Mouse (Mus musculus) forebrain, embryonic 12.5 days (tissue): Measurements from ENCODE around the gene Noa1. TPM values are rescaled to one million over a fixed set of nuclear protein-coding genes. Genes with fewer than 3 reads are reported as not detected.
A peak's percentile ranks its signal among the peaks of the same experiment; 100 is the strongest.

Experiments used
- ATAC-seq: fragments of 200-750 bp; cut with Nextera tagmentation; 2 replicates; pipeline ENCODE4 v1.8.0; 2017; ENCODE audit warnings: moderate TSS enrichment; ENCODE audit not compliant: low FRiP score
- H3K27ac ChIP-seq: fragments of 300-500 bp; sonication (generic); 2 replicates; pipeline ENCODE4 v1.5.1; 2016; ENCODE audit warnings: mild to moderate bottlenecking
- H3K27me3 ChIP-seq: fragments of 300-500 bp; sonication (generic); 2 replicates; pipeline ENCODE4 v1.6.1; 2016; ENCODE audit warnings: mild to moderate bottlenecking
- H3K36me3 ChIP-seq: fragments of 300-500 bp; sonication (generic); replicated peaks from 2 replicates; pipeline ENCODE4 v1.6.1; 2016; ENCODE audit warnings: mild to moderate bottlenecking
- H3K4me1 ChIP-seq: fragments of 300-500 bp; sonication (generic); 2 replicates; pipeline ENCODE4 v1.6.1; 2016
- H3K4me2 ChIP-seq: fragments of 300-500 bp; sonication (generic); 2 replicates; pipeline ENCODE4 v1.6.1; 2016; ENCODE audit warnings: mild to moderate bottlenecking, moderate library complexity
- H3K4me3 ChIP-seq: fragments of 300-500 bp; sonication (generic); replicated peaks from 2 replicates; pipeline ENCODE4 v1.5.1; 2016; ENCODE audit warnings: mild to moderate bottlenecking
- H3K9ac ChIP-seq: fragments of 300-500 bp; sonication (generic); 2 replicates; pipeline ENCODE4 v1.6.1; 2016; ENCODE audit warnings: mild to moderate bottlenecking
- H3K9me3 ChIP-seq: fragments of 300-500 bp; sonication (generic); 2 replicates; pipeline ENCODE4 v1.6.1; 2016
- WGBS: fragments of 180-500 bp; shearing (Covaris S2); methylation state at CpG from one replicate; pipeline ENCODE4 v1.1.7; 2016; 5-methylcytosine and 5-hydroxymethylcytosine counted together
- polyA plus RNA-seq: library from polyadenylated mRNA; unstranded; fragments of >200 nt; fragmentation: Nextera tagmentation; extraction: Ambion mirVana; gene quantifications from 2 replicates; pipeline ENCODE4 v1.2.1, GENCODE M21; 2016

Gene Noa1
- polyA plus RNA-seq, 1 experiment from 2014 or later: 37.5 TPM

DNA sequence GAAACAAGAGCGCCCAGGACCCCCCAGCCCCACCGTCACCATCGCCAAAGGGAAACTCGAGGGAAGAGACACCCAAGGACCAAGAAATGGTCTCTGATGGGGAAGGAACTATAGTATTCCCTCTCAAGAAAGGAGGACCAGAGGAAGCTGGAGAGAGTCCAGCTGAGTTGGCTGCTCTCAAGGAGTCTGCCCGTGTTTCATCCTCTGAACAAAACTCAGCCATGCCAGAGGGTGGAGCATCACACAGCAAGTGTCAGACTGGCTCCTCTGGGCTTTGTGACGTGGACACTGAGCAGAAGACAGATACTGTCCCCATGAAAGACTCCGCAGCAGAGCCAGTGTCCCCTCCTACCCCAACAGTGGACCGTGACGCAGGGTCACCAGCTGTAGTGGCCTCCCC is 27.6 kb downstream of the Noa1 start:
- Histone ChIP-seq H3K9me3 (no peaks in the 10 kb centered on the region), H3K4me1 (no peaks in the 10 kb centered on the region), H3K4me3 (no peak overlapping the region), H3K4me2 (no peak overlapping the region), H3K27me3 (no peaks in the 10 kb centered on the region), H3K9ac (no peak overlapping the region), H3K27ac (no peak overlapping the region), H3K36me3 (peaks cover 69% of the 10 kb centered on the region)
- ATAC-seq: no peak
- 95% methylated on average over 9 of the region's 9 CpGs for WGBS

DNA sequence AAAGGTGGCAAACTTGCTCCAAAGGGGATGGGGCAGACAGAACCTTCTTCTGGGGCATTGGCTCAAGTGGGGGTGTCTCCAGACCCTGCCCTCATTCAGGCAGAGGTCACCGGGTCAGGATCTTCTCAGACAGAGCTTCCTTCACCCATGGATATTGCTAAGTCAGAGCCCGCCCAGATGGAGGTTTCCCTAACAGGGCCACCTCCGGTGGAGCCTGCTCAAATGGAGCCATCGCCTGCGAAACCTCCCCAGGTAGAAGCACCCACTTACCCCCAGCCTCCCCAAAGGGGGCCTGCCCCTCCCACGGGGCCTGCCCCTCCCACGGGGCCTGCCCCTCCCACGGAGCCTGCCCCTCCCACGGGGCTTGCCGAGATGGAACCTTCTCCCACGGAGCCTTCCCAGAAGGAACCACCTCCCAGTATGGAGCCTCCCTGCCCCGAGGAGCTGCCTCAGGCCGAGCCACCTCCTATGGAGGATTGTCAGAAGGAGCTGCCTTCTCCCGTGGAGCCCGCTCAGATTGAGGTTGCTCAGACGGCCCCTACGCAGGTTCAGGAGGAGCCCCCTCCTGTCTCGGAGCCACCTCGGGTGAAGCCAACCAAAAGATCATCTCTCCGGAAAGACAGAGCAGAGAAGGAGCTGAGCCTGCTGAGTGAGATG is 28.2 kb downstream of the Noa1 start:
- Histone ChIP-seq H3K4me1 (no peaks in the 10 kb centered on the region), H3K27ac (no peak overlapping the region), H3K9me3 (no peaks in the 10 kb centered on the region), H3K4me3 (no peak overlapping the region), H3K36me3 (peaks cover 68% of the 10 kb centered on the region), H3K27me3 (no peaks in the 10 kb centered on the region), H3K9ac (no peak overlapping the region), H3K4me2 (no peak overlapping the region)
- no peak for ATAC-seq
- WGBS: 93% methylated on average over 20 of the region's 20 CpGs

DNA sequence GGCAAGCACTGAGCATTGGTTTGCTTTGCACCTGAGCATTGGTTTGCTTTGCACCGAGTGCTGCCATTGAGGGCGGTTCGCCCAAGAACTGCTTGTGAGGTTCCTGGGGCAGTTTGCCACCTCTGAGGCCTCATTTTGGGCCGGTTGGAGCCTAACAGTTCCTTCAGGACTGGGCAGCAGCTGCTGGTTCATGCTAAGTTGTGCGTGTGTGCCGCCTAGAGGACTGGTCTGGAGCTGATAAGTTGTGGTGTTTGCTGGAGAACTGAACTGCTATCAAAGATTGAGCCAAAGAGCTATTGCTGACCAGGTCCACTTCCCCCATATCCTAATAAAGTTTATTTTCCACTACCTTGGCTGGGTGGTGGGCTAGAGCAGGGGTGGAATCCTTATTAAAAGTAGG is 32.7 kb downstream of the Noa1 start:
- Histone ChIP-seq H3K4me2 (no peak overlapping the region), H3K4me1 (no peaks in the 10 kb centered on the region), H3K27ac (no peak overlapping the region), H3K27me3 (no peaks in the 10 kb centered on the region), H3K4me3 (no peak overlapping the region), H3K9ac (no peak overlapping the region), H3K9me3 (no peaks in the 10 kb centered on the region), H3K36me3 (peaks cover 86% of the 10 kb centered on the region)
- WGBS: 94% methylated on average over 6 of the region's 6 CpGs
- no peak for ATAC-seq

DNA sequence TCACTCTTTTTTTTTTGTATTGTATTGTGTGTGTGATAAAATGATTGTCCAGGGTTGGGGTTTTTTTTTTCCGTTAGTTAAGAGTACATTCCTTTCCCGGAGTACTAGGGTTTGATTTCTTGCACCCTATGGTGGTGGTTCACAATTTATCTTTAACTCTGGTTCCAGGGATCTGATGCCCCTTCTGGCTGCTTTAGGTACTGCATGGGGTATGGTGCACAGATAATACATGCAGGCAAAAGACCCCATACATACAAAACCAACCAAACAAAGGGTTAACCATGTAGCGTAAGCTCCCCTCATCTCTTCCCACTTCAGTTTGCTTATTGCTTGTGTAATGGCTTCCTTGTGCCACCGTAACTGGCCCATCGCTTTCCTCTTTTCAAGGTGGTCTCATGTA is 33.9 kb downstream of the Noa1 start:
- no peaks in the 10 kb centered on the region for H3K9me3 ChIP-seq
- no peaks in the 10 kb centered on the region for H3K27me3 ChIP-seq
- peaks cover 85% of the 10 kb centered on the region for H3K36me3 ChIP-seq
- no peaks in the 10 kb centered on the region for H3K4me1 ChIP-seq
- H3K4me3 ChIP-seq: no peak overlapping the region
- H3K9ac ChIP-seq: no peak overlapping the region
- WGBS: 92% methylated on average over 5 of the region's 5 CpGs
- ATAC-seq: no peak
- no peak overlapping the region for H3K4me2 ChIP-seq
- H3K27ac ChIP-seq: no peak overlapping the region

DNA sequence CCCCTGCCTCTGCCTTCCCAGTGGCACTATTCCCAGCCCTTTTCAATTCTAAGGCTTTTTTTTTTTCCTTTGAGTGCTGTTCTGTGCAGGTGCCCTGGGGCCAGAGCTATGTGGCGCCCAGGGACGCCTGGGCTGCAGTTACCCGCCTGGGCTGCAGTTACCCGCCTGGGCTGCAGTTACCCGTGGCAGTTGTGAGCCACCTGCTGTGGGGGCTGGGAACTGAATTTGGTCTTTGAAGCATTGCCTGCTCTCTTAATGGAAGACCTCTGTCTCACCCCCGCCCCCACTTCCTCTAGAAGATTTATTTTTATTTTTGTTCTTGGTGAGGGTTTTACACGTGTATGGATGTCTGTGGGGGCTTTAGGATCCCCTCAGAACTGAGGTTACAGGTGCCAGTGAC is 36.7 kb downstream of the Noa1 start:
- H3K4me1 ChIP-seq: peaks cover under 1% of the 10 kb centered on the region; the same call in 1 of the 2 replicates
- 83% methylated on average over 7 of the region's 7 CpGs for WGBS

DNA sequence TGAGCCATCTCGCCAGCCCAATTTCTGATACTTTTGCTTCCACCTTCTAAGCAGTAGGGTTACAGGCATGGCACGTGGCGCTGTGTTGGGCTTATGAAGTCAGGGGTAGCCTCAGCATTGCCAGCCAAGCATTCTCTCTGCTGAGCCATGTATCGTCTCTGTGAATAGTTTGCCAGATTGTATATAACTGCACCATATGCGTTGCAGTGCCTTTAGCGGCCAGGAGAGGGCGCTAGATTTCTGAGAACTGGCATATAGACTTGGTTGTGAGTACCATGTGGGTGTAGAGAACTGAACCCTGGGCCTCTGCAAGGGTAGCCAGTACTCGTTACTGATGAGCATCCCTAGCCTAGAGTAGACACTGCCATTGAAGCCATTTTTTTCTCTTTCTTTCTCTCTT is 40.5 kb downstream of the Noa1 start:
- Histone ChIP-seq H3K9me3 (no peaks in the 10 kb centered on the region), H3K4me3 (no peak overlapping the region), H3K9ac (no peak overlapping the region), H3K4me1 (peaks cover 10% of the 10 kb centered on the region), H3K27ac (no peak overlapping the region), H3K27me3 (no peaks in the 10 kb centered on the region), H3K4me2 (no peak overlapping the region), H3K36me3 (peaks cover 59% of the 10 kb centered on the region)
- WGBS: 78% methylated on average over 8 of the region's 8 CpGs
- no peak for ATAC-seq

More for the DNA sequence above, 36.7 kb downstream of the Noa1 start:
- ATAC-seq: no peak
- Histone ChIP-seq H3K27ac (no peak overlapping the region), H3K4me2 (no peak overlapping the region), H3K4me3 (no peak overlapping the region), H3K9ac (no peak overlapping the region), H3K36me3 (peaks cover 91% of the 10 kb centered on the region), H3K9me3 (no peaks in the 10 kb centered on the region), H3K27me3 (no peaks in the 10 kb centered on the region)

DNA sequence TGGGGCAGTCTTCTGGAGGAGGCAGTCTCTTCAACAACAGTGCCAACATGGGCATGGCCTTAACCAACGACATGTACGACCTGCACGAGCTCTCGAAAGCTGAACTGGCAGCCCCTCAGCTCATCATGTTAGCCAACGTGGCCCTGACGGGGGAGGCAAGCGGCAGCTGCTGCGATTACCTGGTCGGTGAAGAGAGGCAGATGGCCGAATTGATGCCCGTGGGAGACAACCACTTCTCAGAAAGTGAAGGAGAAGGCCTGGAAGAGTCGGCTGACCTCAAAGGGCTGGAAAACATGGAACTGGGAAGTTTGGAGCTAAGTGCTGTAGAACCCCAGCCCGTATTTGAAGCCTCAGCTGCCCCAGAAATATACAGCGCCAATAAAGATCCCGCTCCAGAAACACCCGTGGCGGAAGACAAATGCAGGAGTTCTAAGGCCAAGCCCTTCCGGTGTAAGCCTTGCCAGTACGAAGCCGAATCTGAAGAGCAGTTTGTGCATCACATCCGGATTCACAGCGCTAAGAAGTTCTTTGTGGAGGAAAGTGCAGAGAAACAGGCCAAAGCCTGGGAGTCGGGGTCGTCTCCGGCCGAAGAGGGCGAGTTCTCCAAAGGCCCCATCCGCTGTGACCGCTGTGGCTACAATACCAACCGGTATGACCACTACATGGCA is 41.8 kb downstream of the Noa1 start:
- H3K36me3 ChIP-seq: peaks cover 46% of the 10 kb centered on the region
- H3K4me1 ChIP-seq: peaks cover 10% of the 10 kb centered on the region
- H3K27ac ChIP-seq: no peak overlapping the region
- no peak overlapping the region for H3K4me3 ChIP-seq
- no peak for ATAC-seq
- 95% methylated on average over 30 of the region's 30 CpGs for WGBS
- H3K9me3 ChIP-seq: no peaks in the 10 kb centered on the region
- H3K9ac ChIP-seq: no peak overlapping the region
- H3K4me2 ChIP-seq: peak overlapping the region; percentile 75; the same call in 1 of the 2 replicates
- peaks cover 6% of the 10 kb centered on the region; the same call in 1 of the 2 replicates for H3K27me3 ChIP-seq

DNA sequence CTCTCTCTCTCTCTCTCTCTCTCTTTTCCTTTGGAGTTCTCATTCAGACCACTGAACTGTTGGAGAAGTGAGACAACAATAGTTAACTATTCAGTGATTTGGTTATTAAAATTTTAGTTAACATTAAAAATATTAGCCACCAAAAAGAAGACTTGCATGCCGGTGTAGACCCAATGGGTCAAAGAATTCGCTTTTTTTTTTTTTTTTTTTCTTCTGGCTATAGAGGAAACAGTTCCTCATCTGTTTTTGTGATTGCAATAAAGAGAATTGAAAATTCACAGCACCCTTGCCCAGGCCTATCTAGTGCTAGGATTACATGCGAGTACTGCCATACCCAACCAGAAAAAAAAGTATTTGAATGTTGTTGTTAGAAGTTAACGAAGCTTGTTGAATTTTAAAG is 42.4 kb downstream of the Noa1 start:
- no peak overlapping the region for H3K27ac ChIP-seq
- H3K27me3 ChIP-seq: peaks cover 6% of the 10 kb centered on the region; the same call in 1 of the 2 replicates
- 65% methylated on average over 4 of the region's 4 CpGs for WGBS
- no peak for ATAC-seq
- peaks cover 41% of the 10 kb centered on the region for H3K36me3 ChIP-seq
- H3K4me1 ChIP-seq: peaks cover 11% of the 10 kb centered on the region
- no peaks in the 10 kb centered on the region for H3K9me3 ChIP-seq
- H3K4me2 ChIP-seq: peak overlapping the region; percentile 75
- H3K4me3 ChIP-seq: peak overlapping the region; percentile 98
- H3K9ac ChIP-seq: peak overlapping the region; percentile 95; the same call in 1 of the 2 replicates

DNA sequence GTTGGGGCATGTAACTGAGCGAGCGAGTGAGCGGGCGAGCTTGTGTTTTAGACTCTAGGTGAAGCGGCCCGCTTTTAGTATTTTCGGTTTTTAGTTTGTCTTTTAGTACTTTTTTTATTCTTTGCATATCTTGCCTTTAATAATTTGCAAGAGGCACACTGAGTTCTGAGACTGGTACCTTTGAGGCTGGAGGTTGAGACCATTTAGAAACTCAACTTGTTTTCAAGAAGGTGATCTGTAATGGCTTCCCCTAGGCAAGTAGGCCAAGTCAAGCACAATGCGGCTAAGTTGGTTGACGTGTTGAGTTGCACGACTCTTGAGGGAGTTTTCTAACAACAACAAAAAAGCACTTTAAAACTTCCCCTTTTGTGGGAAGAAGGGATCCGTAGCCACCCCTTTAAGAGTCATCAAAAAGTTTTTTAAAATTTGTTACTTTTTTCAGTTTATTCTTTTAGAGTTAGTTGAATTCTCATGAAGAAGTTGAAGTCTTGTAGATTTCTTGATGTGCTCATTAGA is 42.9 kb downstream of the Noa1 start:
- 2% methylated on average over 11 of the region's 11 CpGs for WGBS
- Histone ChIP-seq H3K27ac (peak overlapping the region; percentile 93; the same call in 1 of the 2 replicates), H3K4me3 (peak overlapping the region; percentile 98), H3K36me3 (peaks cover 36% of the 10 kb centered on the region), H3K9ac (peak overlapping the region; percentile 95), H3K4me1 (peaks cover 15% of the 10 kb centered on the region), H3K27me3 (peaks cover 6% of the 10 kb centered on the region; the same call in 1 of the 2 replicates), H3K4me2 (peak overlapping the region; percentile 75), H3K9me3 (no peaks in the 10 kb centered on the region)
- ATAC-seq: no peak

DNA sequence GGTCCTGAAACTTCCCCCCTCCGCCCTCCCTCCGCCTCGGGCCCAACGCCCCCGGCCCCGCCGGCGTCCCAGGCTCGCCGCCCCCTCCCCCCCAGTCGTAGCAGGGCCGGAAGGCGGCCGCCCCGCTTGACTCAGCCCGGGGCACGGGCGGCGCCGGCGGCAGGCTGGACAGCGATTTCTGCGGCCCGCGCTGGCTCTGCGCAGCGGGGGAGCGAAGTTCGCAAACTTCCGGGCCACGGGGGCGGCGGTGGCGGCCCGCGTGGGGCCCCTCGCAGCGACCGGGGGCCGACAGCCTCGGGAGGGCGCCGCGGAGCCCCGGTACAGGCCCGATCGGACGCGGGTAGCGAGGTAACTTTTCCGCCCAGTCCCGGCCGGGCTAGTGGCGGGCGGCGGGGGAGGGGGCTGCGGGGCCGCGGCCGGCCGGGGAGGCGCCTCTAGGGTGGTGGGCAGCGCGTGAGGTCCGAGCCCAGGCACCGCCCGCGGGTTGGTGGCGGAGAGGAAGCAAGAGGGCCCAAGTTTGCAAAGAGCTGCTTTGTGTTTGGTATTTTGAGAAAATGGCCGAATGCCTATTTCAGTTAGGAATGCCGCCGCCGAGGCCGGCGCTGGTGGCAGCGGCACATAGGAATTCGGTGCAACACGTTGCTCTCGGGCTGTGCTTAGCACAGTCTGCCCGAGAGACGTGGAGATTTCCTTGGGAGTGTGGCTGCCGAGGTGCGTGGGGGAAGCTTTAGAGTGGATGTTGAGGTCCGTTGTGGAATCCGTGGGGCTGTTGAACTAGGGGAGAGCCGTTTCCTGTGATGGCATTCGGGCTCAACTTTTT is 43.6 kb downstream of the Noa1 start:
- peaks cover 6% of the 10 kb centered on the region; the same call in 1 of the 2 replicates for H3K27me3 ChIP-seq
- peak; percentile 69 for ATAC-seq
- H3K36me3 ChIP-seq: peaks cover 30% of the 10 kb centered on the region
- WGBS: under 1% methylated on average over 82 of the region's 87 CpGs
- peak overlapping the region; percentile 93 for H3K27ac ChIP-seq
- H3K4me3 ChIP-seq: peak overlapping the region; percentile 98
- no peaks in the 10 kb centered on the region for H3K9me3 ChIP-seq
- H3K4me2 ChIP-seq: peak overlapping the region; percentile 75
- H3K4me1 ChIP-seq: peaks cover 22% of the 10 kb centered on the region
- H3K9ac ChIP-seq: peak overlapping the region; percentile 95

DNA sequence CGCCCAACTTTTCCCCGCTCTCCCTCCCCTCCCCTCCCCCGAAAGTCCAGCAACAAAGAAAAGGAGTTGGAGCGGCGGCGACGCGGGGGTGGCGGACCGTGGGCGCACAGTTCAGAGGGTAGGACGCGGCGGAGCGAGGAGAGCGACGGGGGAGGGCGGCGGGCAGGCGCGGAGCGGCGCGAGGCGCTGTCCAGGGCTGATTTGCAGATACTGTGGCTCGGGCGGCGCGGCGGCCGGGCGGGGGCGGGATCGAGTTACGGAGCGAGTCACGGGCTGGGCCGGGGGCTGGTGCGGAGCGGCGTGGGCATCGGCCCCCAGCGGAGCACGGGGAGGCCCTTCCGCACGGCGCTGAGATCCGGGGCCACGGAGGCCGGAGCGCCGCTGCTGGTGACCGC is 44.2 kb downstream of the Noa1 start:
- H3K4me3 ChIP-seq: peak overlapping the region; percentile 98
- H3K9me3 ChIP-seq: no peaks in the 10 kb centered on the region
- peak overlapping the region; percentile 95 for H3K9ac ChIP-seq
- peak; percentile 85 for ATAC-seq
- H3K36me3 ChIP-seq: peaks cover 25% of the 10 kb centered on the region
- WGBS: under 1% methylated on average over 43 of the region's 53 CpGs
- H3K27ac ChIP-seq: peak overlapping the region; percentile 93
- H3K4me2 ChIP-seq: peak overlapping the region; percentile 75
- H3K4me1 ChIP-seq: peaks cover 24% of the 10 kb centered on the region
- peaks cover 11% of the 10 kb centered on the region; the same call in 1 of the 2 replicates for H3K27me3 ChIP-seq
